Mouse (Mus musculus) heart, postnatal 0 days (tissue): ENCODE measurements around the gene Fam166b. TPM values are rescaled to one million over a fixed set of nuclear protein-coding genes. Genes with fewer than 3 reads are reported as not detected.

Experiments used
- ATAC-seq: fragments of 200-750 bp; cut with Nextera tagmentation; 2 replicates; pipeline ENCODE4 v1.8.0; 2017; ENCODE audit warnings: low read depth, moderate number of reproducible peaks, moderate library complexity; ENCODE audit not compliant: insufficient read depth
- DNase-seq: peaks from one replicate; pipeline ENCODE4 v3.0.0-alpha.2; 2016; ENCODE audit warnings: low spot score
- H3K27ac ChIP-seq: fragments of 300-500 bp; sonication (generic); 2 replicates; pipeline ENCODE4 v1.5.1; 2014; ENCODE audit warnings: low read depth, mild to moderate bottlenecking
- H3K27me3 ChIP-seq: fragments of 300-500 bp; sonication (generic); 2 replicates; pipeline ENCODE4 v1.6.1; 2014; ENCODE audit warnings: low read length, mixed read lengths; ENCODE audit not compliant: control insufficient read depth, insufficient read depth
- H3K36me3 ChIP-seq: fragments of 300-500 bp; sonication (generic); replicated peaks from 2 replicates; pipeline ENCODE4 v1.6.1; 2014; ENCODE audit warnings: low read length, mixed read lengths; ENCODE audit not compliant: control insufficient read depth, insufficient read depth
- H3K4me1 ChIP-seq: fragments of 300-500 bp; sonication (generic); 2 replicates; pipeline ENCODE4 v1.6.1; 2014; ENCODE audit warnings: antibody characterized with exemption; ENCODE audit not compliant: control insufficient read depth, insufficient read depth
- H3K4me2 ChIP-seq: fragments of 300-500 bp; sonication (generic); 2 replicates; pipeline ENCODE4 v1.6.1; 2014; ENCODE audit warnings: low read depth, mild to moderate bottlenecking, low read length, moderate library complexity
- H3K4me3 ChIP-seq: fragments of 300-500 bp; sonication (generic); 2 replicates; pipeline ENCODE4 v1.5.1; 2014; ENCODE audit warnings: low read depth, low read length
- H3K9ac ChIP-seq: fragments of 300-500 bp; sonication (generic); replicated peaks from 2 replicates; pipeline ENCODE4 v1.6.1; 2014; ENCODE audit warnings: low read depth, low read length, mixed read lengths
- H3K9me3 ChIP-seq: fragments of 300-500 bp; sonication (generic); replicated peaks from 2 replicates; pipeline ENCODE4 v1.6.1; 2016; ENCODE audit warnings: low read length; ENCODE audit not compliant: control insufficient read depth
- CTCF ChIP-seq: IDR thresholded peaks from 2 replicates; pipeline ENCODE4 v1.5.1; 2016; ENCODE audit warnings: antibody characterized with exemption, control low read depth, low read depth
- EP300 ChIP-seq: IDR thresholded peaks from 2 replicates; pipeline ENCODE4 v1.6.1; 2016; ENCODE audit warnings: antibody characterized with exemption, low read depth
- WGBS: fragments of 180-500 bp; shearing (Covaris S2); extraction: QIAGEN DNeasy Blood & Tissue Kit; methylation state at CpG from one replicate; pipeline ENCODE4 v1.1.7; 2014; 5-methylcytosine and 5-hydroxymethylcytosine counted together
- polyA plus RNA-seq: library from polyadenylated mRNA; unstranded; fragments of >200 nt; fragmentation: Nextera tagmentation; extraction: Ambion mirVana; gene quantifications from 2 replicates; pipeline ENCODE4 v1.2.1, GENCODE M21; 2015
- total RNA-seq: library from RNA; depleted of rRNA; stranded (reverse); fragments of >200 nt; gene quantifications from 2 replicates; pipeline ENCODE4 v1.2.3, GENCODE M21; 2014; ENCODE audit warnings: low replicate concordance

Fam166b gene
- total and polyA plus RNA-seq, 2 experiments from 2014 or later: 0.14 TPM; not detected in 1

DNA sequence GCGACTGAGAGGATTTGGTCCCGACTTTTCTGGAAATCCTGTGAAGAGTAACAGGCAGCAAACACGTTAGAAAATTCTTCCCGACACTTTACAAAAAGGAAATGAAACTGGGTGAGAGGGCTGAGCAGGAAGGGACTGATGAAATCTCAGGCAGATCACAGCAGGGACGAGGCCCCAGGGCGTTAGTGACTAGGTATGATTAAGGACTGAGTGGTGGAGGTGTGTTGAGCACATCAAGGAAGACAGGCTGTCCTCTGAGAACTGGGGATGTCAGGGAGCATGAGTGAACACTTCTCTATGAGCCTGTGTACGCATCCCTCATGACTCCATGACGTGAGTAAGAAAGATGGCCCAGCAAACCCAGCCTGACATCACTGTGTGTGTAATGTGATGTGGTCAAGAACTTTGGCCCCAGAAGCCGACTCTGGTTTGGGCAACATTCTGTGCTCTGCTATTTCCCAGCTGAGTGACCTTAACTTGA is 9.1 kb downstream of the Fam166b start:
- DNase-seq (no peak), ATAC-seq (no peak)
- no peak for TF ChIP-seq CTCF
- TF ChIP-seq EP300: no peak
- H3K9me3 ChIP-seq: no peaks in the 10 kb centered on the region
- H3K27ac ChIP-seq: peak overlapping the region; percentile 7; the same call in 1 of the 2 replicates
- no peak overlapping the region for H3K4me2 ChIP-seq
- peaks cover 56% of the 10 kb centered on the region for H3K36me3 ChIP-seq
- peaks cover 17% of the 10 kb centered on the region for H3K4me1 ChIP-seq
- 60% methylated on average over 9 of the region's 9 CpGs for WGBS
- H3K4me3 ChIP-seq: no peak overlapping the region
- no peaks in the 10 kb centered on the region for H3K27me3 ChIP-seq
- H3K9ac ChIP-seq: no peak overlapping the region

DNA sequence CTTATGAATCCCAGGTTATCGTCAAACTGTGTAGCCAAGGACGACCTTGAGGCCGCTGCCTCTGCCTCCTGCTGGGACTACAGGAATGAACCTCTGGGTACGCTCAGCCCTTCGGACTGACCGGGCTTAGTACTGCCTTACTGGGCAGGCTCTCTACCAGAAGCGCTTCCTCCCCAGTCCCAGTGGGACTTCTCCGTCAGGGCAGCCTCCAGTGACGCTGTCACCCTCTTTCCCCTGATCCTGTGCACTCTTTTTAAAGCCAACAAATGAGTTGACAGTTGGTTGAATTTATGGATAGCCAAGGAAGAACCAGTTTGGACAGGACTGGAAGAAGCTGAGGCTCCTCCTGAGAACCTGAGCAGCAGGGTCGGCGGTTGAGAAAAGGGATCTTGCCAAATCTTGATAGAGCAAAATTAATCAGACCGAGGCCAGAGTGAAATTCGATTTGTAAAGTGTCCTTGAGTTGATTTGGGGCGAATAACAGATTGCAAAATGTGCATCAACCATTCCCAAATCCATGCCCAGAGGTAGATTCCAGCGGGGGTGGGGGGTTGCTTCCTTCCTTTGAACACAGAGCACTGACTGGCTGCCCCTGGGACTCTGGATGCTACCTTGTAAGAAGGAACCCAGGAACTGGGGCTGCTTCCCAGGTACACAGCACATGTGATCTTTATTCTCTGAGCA is 9.8 kb downstream of the Fam166b start:
- no peak overlapping the region for H3K9ac ChIP-seq
- peaks cover 52% of the 10 kb centered on the region for H3K36me3 ChIP-seq
- peaks cover 17% of the 10 kb centered on the region for H3K4me1 ChIP-seq
- no peak overlapping the region for H3K4me2 ChIP-seq
- no peaks in the 10 kb centered on the region for H3K27me3 ChIP-seq
- peak overlapping the region; percentile 44 for H3K27ac ChIP-seq
- ATAC-seq (0 out of 2 replicates have a peak, but pooled peaks have one; percentile 28), DNase-seq (peak; percentile 48)
- 48% methylated on average over 15 of the region's 15 CpGs for WGBS
- H3K4me3 ChIP-seq: no peak overlapping the region
- H3K9me3 ChIP-seq: no peaks in the 10 kb centered on the region
- TF ChIP-seq CTCF (no peak), EP300 (no peak)

GRCm38 (mm10) chr4:43418450-43418849 is 10.5 kb downstream of the Fam166b start:
- no peak for DNase-seq
- peaks cover 17% of the 10 kb centered on the region for H3K4me1 ChIP-seq
- WGBS: 68% methylated on average over 4 of the region's 4 CpGs
- H3K36me3 ChIP-seq: peaks cover 46% of the 10 kb centered on the region
- H3K27me3 ChIP-seq: no peaks in the 10 kb centered on the region
- TF ChIP-seq CTCF: no peak
- TF ChIP-seq EP300: no peak
- H3K27ac ChIP-seq: no peak overlapping the region
- H3K4me3 ChIP-seq: no peak overlapping the region
- H3K9ac ChIP-seq: no peak overlapping the region
- ATAC-seq: no peak
- no peaks in the 10 kb centered on the region for H3K9me3 ChIP-seq
- H3K4me2 ChIP-seq: no peak overlapping the region

GRCm38 (mm10) chr4:43417269-43418062 is 11.5 kb downstream of the Fam166b start:
- Histone ChIP-seq H3K4me3 (no peak overlapping the region), H3K4me2 (no peak overlapping the region), H3K27ac (peak overlapping the region; percentile 30; the same call in 1 of the 2 replicates), H3K27me3 (no peaks in the 10 kb centered on the region), H3K9me3 (no peaks in the 10 kb centered on the region), H3K9ac (0 out of 2 replicates have a peak overlapping the region, but pooled peaks have one; percentile 22), H3K36me3 (peaks cover 36% of the 10 kb centered on the region), H3K4me1 (peaks cover 17% of the 10 kb centered on the region)
- ATAC-seq: no peak
- WGBS: 52% methylated on average over 16 of the region's 16 CpGs
- no peak for DNase-seq
- TF ChIP-seq CTCF (no peak), EP300 (no peak)

GRCm38 (mm10) chr4:43416071-43416490 is 12.9 kb downstream of the Fam166b start:
- Histone ChIP-seq H3K4me1 (peaks cover 17% of the 10 kb centered on the region), H3K9ac (no peak overlapping the region), H3K4me3 (no peak overlapping the region), H3K36me3 (peaks cover 25% of the 10 kb centered on the region), H3K27ac (no peak overlapping the region), H3K27me3 (no peaks in the 10 kb centered on the region), H3K4me2 (no peak overlapping the region), H3K9me3 (no peaks in the 10 kb centered on the region)
- 97% methylated on average over 22 of the region's 22 CpGs for WGBS
- ATAC-seq (no peak), DNase-seq (no peak)
- TF ChIP-seq EP300 (no peak), CTCF (no peak)
